Mouse (Mus musculus) lung, postnatal 0 days (tissue): ENCODE measurements around the gene Hils1.

Experiments used
- CTCF ChIP-seq: IDR thresholded peaks from 2 replicates; pipeline ENCODE4 v1.5.1; 2016; ENCODE audit warnings: antibody characterized with exemption, mild to moderate bottlenecking
- EP300 ChIP-seq: IDR thresholded peaks from 2 replicates; pipeline ENCODE4 v1.6.1; 2016; ENCODE audit warnings: antibody characterized with exemption, mild to moderate bottlenecking, control low read depth

GRCm38 (mm10) chr11:95000128-95000527 is 32.7 kb downstream of the Hils1 start:
- TF ChIP-seq CTCF: no peak
- no peak for TF ChIP-seq EP300
